Mouse (Mus musculus) neural tube, embryonic 14.5 days (tissue): ENCODE measurements around the gene Cdc25b. TPM values are rescaled to one million over a fixed set of nuclear protein-coding genes. Genes with fewer than 3 reads are reported as not detected.

Experiments used
- ATAC-seq: fragments of 200-750 bp; cut with Nextera tagmentation; 2 replicates; pipeline ENCODE4 v1.8.0; 2017; ENCODE audit warnings: low read depth, mild to moderate bottlenecking, moderate TSS enrichment, moderate library complexity
- H3K27ac ChIP-seq: fragments of 300-500 bp; sonication (generic); 2 replicates; pipeline ENCODE4 v1.5.1; 2014; ENCODE audit warnings: low read depth, mild to moderate bottlenecking, control low read depth, low read length, moderate library complexity, mixed read lengths
- H3K27me3 ChIP-seq: fragments of 300-500 bp; sonication (generic); 2 replicates; pipeline ENCODE4 v1.6.1; 2014; ENCODE audit warnings: low read length; ENCODE audit not compliant: control insufficient read depth, insufficient read depth
- H3K36me3 ChIP-seq: fragments of 300-500 bp; sonication (generic); 2 replicates; pipeline ENCODE4 v1.6.1; 2014; ENCODE audit warnings: low read length, mixed read lengths; ENCODE audit not compliant: control insufficient read depth, insufficient read depth
- H3K4me1 ChIP-seq: fragments of 300-500 bp; sonication (generic); 2 replicates; pipeline ENCODE4 v1.6.1; 2014; ENCODE audit warnings: low read length; ENCODE audit not compliant: control insufficient read depth, insufficient read depth
- H3K4me2 ChIP-seq: fragments of 300-500 bp; sonication (generic); 2 replicates; pipeline ENCODE4 v1.6.1; 2014; ENCODE audit warnings: mild to moderate bottlenecking, low read depth, low read length, control low read depth
- H3K4me3 ChIP-seq: fragments of 300-500 bp; sonication (generic); 2 replicates; pipeline ENCODE4 v1.5.1; 2014; ENCODE audit warnings: low read depth, low read length, control low read depth, mixed read lengths
- H3K9ac ChIP-seq: fragments of 300-500 bp; sonication (generic); replicated peaks from 2 replicates; pipeline ENCODE4 v1.6.1; 2014; ENCODE audit warnings: low read depth, mild to moderate bottlenecking, control low read depth, low read length, mixed read lengths
- H3K9me3 ChIP-seq: fragments of 300-500 bp; sonication (generic); 2 replicates; pipeline ENCODE4 v1.6.1; 2016; ENCODE audit warnings: low read length; ENCODE audit not compliant: control insufficient read depth
- WGBS: fragments of 180-500 bp; shearing (Covaris S2); extraction: QIAGEN DNeasy Blood & Tissue Kit; methylation state at CpG from one replicate; pipeline ENCODE4 v1.1.7; 2014; 5-methylcytosine and 5-hydroxymethylcytosine counted together
- polyA plus RNA-seq: library from polyadenylated mRNA; unstranded; fragments of >200 nt; fragmentation: Nextera tagmentation; extraction: Ambion mirVana; gene quantifications from 2 replicates; pipeline ENCODE4 v1.2.1, GENCODE M21; 2014

The Cdc25b gene
- polyA plus RNA-seq, 1 experiment from 2014 or later = 21.9 TPM

GRCm38 (mm10) chr2:131209125-131209795 lies 22.5 kb downstream of the Cdc25b start:
- H3K9ac ChIP-seq = peak overlapping the region; percentile 60; the same call in 1 of the 2 replicates
- H3K4me2 ChIP-seq = peak overlapping the region; percentile 60; the same call in 1 of the 2 replicates
- H3K9me3 ChIP-seq = no peaks in the 10 kb centered on the region
- no peak; the same call in none of the 2 replicates for ATAC-seq
- H3K27me3 ChIP-seq = no peaks in the 10 kb centered on the region
- peak overlapping the region; percentile 87 for H3K27ac ChIP-seq
- H3K4me3 ChIP-seq = no peak overlapping the region
- peaks cover 5% of the 10 kb centered on the region for H3K4me1 ChIP-seq
- no peaks in the 10 kb centered on the region for H3K36me3 ChIP-seq
- WGBS = 80% methylated on average over 4 of the region's 4 CpGs

DNA sequence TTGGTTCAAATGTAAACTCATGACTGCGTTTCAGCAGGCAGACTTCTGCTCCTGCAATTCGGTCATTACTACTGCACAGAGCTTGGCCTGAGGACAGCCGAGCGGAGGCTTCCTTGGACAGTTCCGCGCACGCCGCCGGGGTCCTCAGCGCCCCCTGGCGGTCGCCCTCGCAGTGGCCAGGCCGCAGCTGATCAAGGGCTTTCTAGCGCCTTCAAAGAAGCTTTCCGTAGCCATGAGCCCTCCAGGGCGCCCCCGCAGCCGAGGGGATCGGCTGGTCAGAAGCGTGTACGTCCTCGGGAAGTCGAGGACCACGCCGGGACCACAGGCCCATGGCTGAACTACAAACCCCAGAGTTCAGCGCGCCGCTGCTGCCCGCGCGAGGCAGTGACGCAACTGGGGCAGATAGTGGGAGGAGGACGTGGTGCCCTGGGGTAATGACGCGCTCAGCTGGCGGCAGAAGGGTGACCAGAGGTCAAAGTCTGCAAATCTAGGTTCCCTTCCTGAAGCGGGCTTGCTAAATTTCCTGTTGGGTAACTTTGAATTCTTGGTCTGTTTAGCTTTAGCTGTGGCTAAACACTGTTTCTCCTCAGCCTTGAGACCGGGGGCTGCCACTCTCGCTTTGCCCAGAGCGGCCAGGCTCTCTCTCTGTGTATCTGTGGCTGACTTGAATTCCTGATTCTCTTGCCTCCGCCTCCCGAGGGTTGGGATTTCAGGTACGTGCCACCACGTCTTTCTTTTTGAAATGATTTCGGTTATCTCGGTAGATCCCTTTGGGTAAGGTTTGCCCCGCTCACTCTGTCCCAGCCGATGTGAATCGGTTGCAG lies 23.4 kb downstream of the Cdc25b start:
- H3K9me3 ChIP-seq = no peaks in the 10 kb centered on the region
- peak overlapping the region; percentile 87 for H3K27ac ChIP-seq
- ATAC-seq = peak; percentile 98
- H3K4me3 ChIP-seq = peak overlapping the region; percentile 51
- peak overlapping the region; percentile 60 for H3K9ac ChIP-seq
- H3K4me2 ChIP-seq = peak overlapping the region; percentile 60
- no peaks in the 10 kb centered on the region for H3K36me3 ChIP-seq
- H3K4me1 ChIP-seq = peaks cover 5% of the 10 kb centered on the region
- H3K27me3 ChIP-seq = no peaks in the 10 kb centered on the region
- 2% methylated on average over 50 of the region's 50 CpGs for WGBS

DNA sequence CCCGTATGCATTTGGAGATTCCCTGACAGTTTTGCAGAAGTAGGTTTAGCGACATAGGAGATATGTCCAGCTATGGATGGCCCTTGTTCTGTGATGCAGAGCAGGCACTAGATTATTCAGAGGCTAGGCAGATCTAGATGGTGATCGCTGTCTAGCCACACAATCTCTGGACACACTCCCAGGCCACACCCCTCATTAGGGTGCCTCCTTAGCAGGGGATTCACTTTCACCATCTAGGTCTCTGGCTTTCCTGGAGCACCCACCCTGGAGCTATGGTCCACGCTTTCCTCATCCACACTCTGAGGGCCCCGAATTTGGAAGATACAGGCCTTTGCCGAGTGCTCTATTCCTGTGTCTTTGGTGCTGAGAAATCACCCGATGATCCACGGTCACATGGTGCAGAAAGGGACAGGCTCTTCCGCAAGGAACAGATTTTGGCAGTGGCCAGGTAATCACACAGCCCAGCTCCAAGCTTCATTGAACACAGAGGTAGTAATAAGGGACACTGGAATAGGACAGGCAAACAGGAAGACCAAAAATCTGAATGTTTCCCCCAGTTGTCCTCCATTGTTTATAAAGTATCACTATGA lies 24.4 kb downstream of the Cdc25b start:
- 68% methylated on average over 9 of the region's 9 CpGs for WGBS
- Histone ChIP-seq H3K4me1 (peaks cover 5% of the 10 kb centered on the region), H3K4me2 (peak overlapping the region; percentile 60), H3K4me3 (peak overlapping the region; percentile 51), H3K27me3 (no peaks in the 10 kb centered on the region), H3K9me3 (no peaks in the 10 kb centered on the region), H3K27ac (peak overlapping the region; percentile 87; the same call in 1 of the 2 replicates), H3K36me3 (no peaks in the 10 kb centered on the region), H3K9ac (peak overlapping the region; percentile 60)
- no peak for ATAC-seq

- no peak overlapping the region for H3K4me2 ChIP-seq
These were observed 27.0 kb downstream of the Cdc25b start for GRCm38 (mm10) chr2:131213773-131214172.

GRCm38 (mm10) chr2:131215941-131216858 lies 29.5 kb downstream of the Cdc25b start:
- Histone ChIP-seq H3K4me1 (peaks cover 2% of the 10 kb centered on the region), H3K9ac (no peak overlapping the region), H3K27ac (no peak overlapping the region), H3K36me3 (no peaks in the 10 kb centered on the region), H3K4me2 (no peak overlapping the region), H3K27me3 (no peaks in the 10 kb centered on the region), H3K4me3 (no peak overlapping the region), H3K9me3 (no peaks in the 10 kb centered on the region)
- no peak for ATAC-seq
- WGBS = 83% methylated on average over 7 of the region's 7 CpGs

More at GRCm38 (mm10) chr2:131213773-131214172, 27.0 kb downstream of the Cdc25b start:
- H3K27ac ChIP-seq = no peak overlapping the region
- 89% methylated on average over 7 of the region's 7 CpGs for WGBS
- no peaks in the 10 kb centered on the region for H3K36me3 ChIP-seq
- H3K9ac ChIP-seq = no peak overlapping the region
- H3K27me3 ChIP-seq = no peaks in the 10 kb centered on the region
- peaks cover 5% of the 10 kb centered on the region for H3K4me1 ChIP-seq
- no peak overlapping the region for H3K4me3 ChIP-seq
- no peak for ATAC-seq
- H3K9me3 ChIP-seq = no peaks in the 10 kb centered on the region

DNA sequence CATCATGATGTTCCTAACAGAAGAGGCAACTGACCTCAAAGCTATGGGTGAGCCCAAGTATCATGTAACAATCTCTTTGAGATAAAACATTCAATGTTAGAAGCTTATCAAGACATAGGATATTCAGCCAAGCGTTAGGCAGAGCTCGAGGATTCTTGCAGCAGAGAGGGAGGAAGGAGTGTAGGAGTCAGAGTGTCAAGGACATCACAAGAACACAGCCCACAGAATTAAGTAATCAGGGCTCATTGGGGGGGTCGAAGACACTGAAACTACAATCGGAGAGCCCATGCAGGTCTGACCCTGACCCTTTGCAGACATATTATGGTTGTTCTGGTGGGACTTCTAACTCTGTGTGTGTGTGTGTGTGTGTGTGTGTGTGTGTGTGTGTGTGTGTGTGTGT lies 33.3 kb downstream of the Cdc25b start:
- 84% methylated on average over 4 of the region's 4 CpGs for WGBS
- H3K9me3 ChIP-seq = no peaks in the 10 kb centered on the region
- no peaks in the 10 kb centered on the region for H3K4me1 ChIP-seq

GRCm38 (mm10) chr2:131221853-131222515 lies 35.2 kb downstream of the Cdc25b start:
- no peaks in the 10 kb centered on the region for H3K27me3 ChIP-seq
- ATAC-seq = no peak
- no peaks in the 10 kb centered on the region for H3K36me3 ChIP-seq
- no peaks in the 10 kb centered on the region for H3K4me1 ChIP-seq
- H3K4me2 ChIP-seq = no peak overlapping the region
- H3K9ac ChIP-seq = no peak overlapping the region
- H3K4me3 ChIP-seq = no peak overlapping the region
- H3K27ac ChIP-seq = no peak overlapping the region
- no peaks in the 10 kb centered on the region for H3K9me3 ChIP-seq
- 79% methylated on average over 3 of the region's 3 CpGs for WGBS

More for the DNA sequence above, 33.3 kb downstream of the Cdc25b start:
- H3K36me3 ChIP-seq = no peaks in the 10 kb centered on the region
- H3K4me2 ChIP-seq = no peak overlapping the region
- ATAC-seq = no peak
- no peaks in the 10 kb centered on the region for H3K27me3 ChIP-seq
- no peak overlapping the region for H3K4me3 ChIP-seq
- no peak overlapping the region for H3K27ac ChIP-seq
- H3K9ac ChIP-seq = no peak overlapping the region

- Histone ChIP-seq H3K4me2 (no peak overlapping the region), H3K4me1 (no peaks in the 10 kb centered on the region), H3K9me3 (no peaks in the 10 kb centered on the region), H3K9ac (no peak overlapping the region), H3K36me3 (no peaks in the 10 kb centered on the region), H3K27me3 (no peaks in the 10 kb centered on the region), H3K27ac (no peak overlapping the region), H3K4me3 (no peak overlapping the region)
- ATAC-seq = no peak
- 59% methylated on average over 5 of the region's 5 CpGs for WGBS
These were observed 35.8 kb downstream of the Cdc25b start for GRCm38 (mm10) chr2:131222562-131222961.
